Mouse (Mus musculus): ENCODE results near the gene Nlrp3. TPM values are rescaled to one million over a fixed set of nuclear protein-coding genes. Genes with fewer than 3 reads are reported as not detected.

Gene Nlrp3
- polyA plus RNA-seq, 1 experiment from 2014 or later: 0.22 TPM

GRCm38 (mm10) chr11:59589496-59589895 is 48.1 kb downstream of the Nlrp3 start:
- WGBS: 80% methylated on average over 8 of the region's 8 CpGs
- ATAC-seq (ENCODE audit: low FRiP score, low read depth): no peak
- Histone ChIP-seq H3K9ac (no peak overlapping the region), H3K27me3 (replicated peaks) (no peaks in the 10 kb centered on the region), H3K9me3 (no peaks in the 10 kb centered on the region), H3K4me2 (replicated peaks) (no peak overlapping the region), H3K4me1 (no peaks in the 10 kb centered on the region), H3K4me3 (no peak overlapping the region), H3K36me3 (no peaks in the 10 kb centered on the region), H3K27ac (no peak overlapping the region)

- H3K36me3 ChIP-seq: no peaks in the 10 kb centered on the region
- H3K9me3 ChIP-seq: no peaks in the 10 kb centered on the region
- H3K27me3 ChIP-seq (replicated peaks): no peaks in the 10 kb centered on the region
- no peak within 1 kb of the TSS for H3K9ac ChIP-seq
- no peak for ATAC-seq (ENCODE audit: low FRiP score, low read depth)
- H3K27ac ChIP-seq: no peak within 1 kb of the TSS
- no peak within 1 kb of the TSS for H3K4me3 ChIP-seq
- no peak within 1 kb of the TSS for H3K4me2 ChIP-seq (replicated peaks)
- 89% methylated on average over 6 of the region's 6 CpGs for WGBS
- H3K4me1 ChIP-seq: no peaks in the 10 kb centered on the region
These were observed 51.8 kb downstream of the Nlrp3 start, which contains the start of gene Olfr223 for GRCm38 (mm10) chr11:59593189-59593588. Gene Olfr223, minus strand, starts transcription at chr11:59593289.

GRCm38 (mm10) chr11:59596091-59596490 is 54.7 kb downstream of the Nlrp3 start:
- H3K9me3 ChIP-seq: no peaks in the 10 kb centered on the region
- 50% methylated on average over 4 of the region's 4 CpGs for WGBS
- ATAC-seq (ENCODE audit: low FRiP score, low read depth): no peak
- no peak overlapping the region for H3K4me3 ChIP-seq
- no peaks in the 10 kb centered on the region for H3K27me3 ChIP-seq (replicated peaks)
- no peaks in the 10 kb centered on the region for H3K4me1 ChIP-seq
- H3K27ac ChIP-seq: no peak overlapping the region
- H3K9ac ChIP-seq: no peak overlapping the region
- no peaks in the 10 kb centered on the region for H3K36me3 ChIP-seq
- no peak overlapping the region for H3K4me2 ChIP-seq (replicated peaks)

- WGBS: 92% methylated on average over 8 of the region's 8 CpGs
- no peaks in the 10 kb centered on the region for H3K36me3 ChIP-seq
These were observed 55.6 kb downstream of the Nlrp3 start for GRCm38 (mm10) chr11:59596950-59597349.

GRCm38 (mm10) chr11:59599211-59599610 is 57.8 kb downstream of the Nlrp3 start:
- H3K4me3 ChIP-seq: no peak overlapping the region
- no peaks in the 10 kb centered on the region for H3K36me3 ChIP-seq
- H3K9me3 ChIP-seq: no peaks in the 10 kb centered on the region
- no peak overlapping the region for H3K4me2 ChIP-seq (replicated peaks)
- H3K9ac ChIP-seq: no peak overlapping the region
- no peaks in the 10 kb centered on the region for H3K27me3 ChIP-seq (replicated peaks)
- no peak for ATAC-seq (ENCODE audit: low FRiP score, low read depth)
- 82% methylated on average over 7 of the region's 7 CpGs for WGBS
- H3K27ac ChIP-seq: no peak overlapping the region
- H3K4me1 ChIP-seq: no peaks in the 10 kb centered on the region

More at GRCm38 (mm10) chr11:59596950-59597349, 55.6 kb downstream of the Nlrp3 start:
- no peak overlapping the region for H3K27ac ChIP-seq
- no peaks in the 10 kb centered on the region for H3K4me1 ChIP-seq
- no peak overlapping the region for H3K4me3 ChIP-seq
- ATAC-seq (ENCODE audit: low FRiP score, low read depth): no peak
- H3K9ac ChIP-seq: no peak overlapping the region
- no peak overlapping the region for H3K4me2 ChIP-seq (replicated peaks)
- no peaks in the 10 kb centered on the region for H3K9me3 ChIP-seq
- H3K27me3 ChIP-seq (replicated peaks): no peaks in the 10 kb centered on the region

- Histone ChIP-seq H3K4me2 (replicated peaks) (no peak overlapping the region), H3K36me3 (no peaks in the 10 kb centered on the region), H3K4me3 (no peak overlapping the region), H3K27ac (no peak overlapping the region), H3K4me1 (no peaks in the 10 kb centered on the region), H3K9me3 (no peaks in the 10 kb centered on the region), H3K9ac (no peak overlapping the region), H3K27me3 (replicated peaks) (no peaks in the 10 kb centered on the region)
- no peak for ATAC-seq (ENCODE audit: low FRiP score, low read depth)
- WGBS: 95% methylated on average over 3 of the region's 3 CpGs
These were observed 59.5 kb downstream of the Nlrp3 start for GRCm38 (mm10) chr11:59600872-59601271.

GRCm38 (mm10) chr11:59602287-59602686 is 60.9 kb downstream of the Nlrp3 start:
- H3K9me3 ChIP-seq: no peaks in the 10 kb centered on the region
- no peaks in the 10 kb centered on the region for H3K4me1 ChIP-seq
- no peaks in the 10 kb centered on the region for H3K27me3 ChIP-seq (replicated peaks)
- no peaks in the 10 kb centered on the region for H3K36me3 ChIP-seq
- H3K4me2 ChIP-seq (replicated peaks): no peak overlapping the region
- no peak overlapping the region for H3K27ac ChIP-seq
- H3K9ac ChIP-seq: no peak overlapping the region
- H3K4me3 ChIP-seq: no peak overlapping the region
- ATAC-seq (ENCODE audit: low FRiP score, low read depth): no peak
- WGBS: 79% methylated on average over 1 of the region's 1 CpGs

GRCm38 (mm10) chr11:59611646-59612045 is 70.3 kb downstream of the Nlrp3 start:
- ATAC-seq (ENCODE audit: low FRiP score, low read depth): no peak
- Histone ChIP-seq H3K9me3 (no peaks in the 10 kb centered on the region), H3K4me2 (replicated peaks) (no peak overlapping the region), H3K36me3 (no peaks in the 10 kb centered on the region), H3K4me1 (no peaks in the 10 kb centered on the region), H3K27me3 (replicated peaks) (no peaks in the 10 kb centered on the region), H3K27ac (no peak overlapping the region), H3K9ac (no peak overlapping the region), H3K4me3 (no peak overlapping the region)
- 89% methylated on average over 5 of the region's 5 CpGs for WGBS

- H3K36me3 ChIP-seq: no peaks in the 10 kb centered on the region
- WGBS: 62% methylated on average over 4 of the region's 4 CpGs
- no peak overlapping the region for H3K4me3 ChIP-seq
- no peak overlapping the region for H3K27ac ChIP-seq
- H3K4me2 ChIP-seq (replicated peaks): no peak overlapping the region
- H3K27me3 ChIP-seq (replicated peaks): no peaks in the 10 kb centered on the region
- no peak for ATAC-seq (ENCODE audit: low FRiP score, low read depth)
- no peaks in the 10 kb centered on the region for H3K9me3 ChIP-seq
- no peaks in the 10 kb centered on the region for H3K4me1 ChIP-seq
- no peak overlapping the region for H3K9ac ChIP-seq
These were observed 72.8 kb downstream of the Nlrp3 start for GRCm38 (mm10) chr11:59614120-59614519.

Other genes starting within 250 kb of the Nlrp3 start
- gene Wnt9a, start 234.6 kb upstream of the Nlrp3 start, polyA plus RNA-seq (2016; fragmentation: Nextera tagmentation; extraction: Ambion mirVana): 3.9 and 4.2 TPM in 2 replicates
- gene Prss38, start 165.9 kb upstream of the Nlrp3 start, polyA plus RNA-seq (2016; fragmentation: Nextera tagmentation; extraction: Ambion mirVana): not detected in 2 replicates
- gene Jmjd4, start 91.5 kb upstream of the Nlrp3 start, polyA plus RNA-seq (2016; fragmentation: Nextera tagmentation; extraction: Ambion mirVana): 13.6 and 14.5 TPM in 2 replicates
- gene Snap47, start 90.4 kb upstream of the Nlrp3 start, polyA plus RNA-seq (2016; fragmentation: Nextera tagmentation; extraction: Ambion mirVana): 278 and 282 TPM in 2 replicates
- 10.1 and 10.5 TPM in 2 replicates for gene Zfp867, start 69.1 kb upstream of the Nlrp3 start, polyA plus RNA-seq (2016; fragmentation: Nextera tagmentation; extraction: Ambion mirVana)
- 23.4 and 23.8 TPM in 2 replicates for gene Zkscan17, start 14.8 kb upstream of the Nlrp3 start, polyA plus RNA-seq (2016; fragmentation: Nextera tagmentation; extraction: Ambion mirVana)
- not detected in 2 replicates for gene Olfr222, start 34.7 kb downstream of the Nlrp3 start, polyA plus RNA-seq (2016; fragmentation: Nextera tagmentation; extraction: Ambion mirVana)
- gene Olfr223, start 51.7 kb downstream of the Nlrp3 start, polyA plus RNA-seq (2016; fragmentation: Nextera tagmentation; extraction: Ambion mirVana): not detected in 2 replicates
- gene Mprip, start 119.7 kb downstream of the Nlrp3 start, polyA plus RNA-seq (2016; fragmentation: Nextera tagmentation; extraction: Ambion mirVana): 105 and 123 TPM in 2 replicates
- gene Pld6, start 246.1 kb downstream of the Nlrp3 start, polyA plus RNA-seq (2016; fragmentation: Nextera tagmentation; extraction: Ambion mirVana): 1.0 and 1.7 TPM in 2 replicates

Measured in neural tube, embryonic 12.5 days (tissue).